Mouse (Mus musculus) adrenal gland, adult 18-20 months (tissue): ENCODE data around the gene Cd96. TPM values are rescaled to one million over a fixed set of nuclear protein-coding genes. Genes with fewer than 3 reads are reported as not detected.
A peak's percentile ranks its signal among the peaks of the same experiment; 100 is the strongest.

ENCODE experiments used
- DNase-seq, 2 experiments: peaks; one replicate each; pipeline ENCODE4 v3.0.0; 2021 to 2022; ENCODE audit warnings: low spot score in 2 of 2
- total RNA-seq, 2 experiments: library from RNA; stranded (reverse); gene quantifications; 1 replicate in 1 of 2; 2 replicates in 1 of 2; pipeline ENCODE4 v1.2.3; 2021

Cd96 gene
- total RNA-seq, 2 experiments from 2014 or later = 0.16 TPM; not detected in 1

DNA sequence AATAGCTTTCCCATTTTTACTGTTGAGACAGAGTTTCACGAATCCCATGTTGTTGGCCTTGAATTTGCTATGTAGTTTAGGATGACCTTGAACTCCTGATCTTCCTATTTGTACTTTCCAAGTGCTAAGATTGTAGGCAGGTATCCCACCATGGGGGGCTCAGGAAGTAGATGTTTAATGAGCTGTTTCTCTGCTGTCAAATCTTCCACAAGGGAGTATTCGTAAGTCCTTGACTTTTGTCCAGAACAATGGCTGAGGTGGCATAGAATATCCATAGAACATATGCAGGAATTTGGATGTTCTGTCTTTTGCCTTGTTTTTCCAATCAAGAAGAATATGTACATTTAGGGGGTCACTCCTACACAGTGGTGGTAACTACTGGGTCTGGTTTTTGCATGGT lies 73.1 kb downstream of the Cd96 start:
- no peak for DNase-seq

- DNase-seq = no peak
These were observed 83.8 kb downstream of the Cd96 start for GRCm38 (mm10) chr16:46036261-46036660.

DNA sequence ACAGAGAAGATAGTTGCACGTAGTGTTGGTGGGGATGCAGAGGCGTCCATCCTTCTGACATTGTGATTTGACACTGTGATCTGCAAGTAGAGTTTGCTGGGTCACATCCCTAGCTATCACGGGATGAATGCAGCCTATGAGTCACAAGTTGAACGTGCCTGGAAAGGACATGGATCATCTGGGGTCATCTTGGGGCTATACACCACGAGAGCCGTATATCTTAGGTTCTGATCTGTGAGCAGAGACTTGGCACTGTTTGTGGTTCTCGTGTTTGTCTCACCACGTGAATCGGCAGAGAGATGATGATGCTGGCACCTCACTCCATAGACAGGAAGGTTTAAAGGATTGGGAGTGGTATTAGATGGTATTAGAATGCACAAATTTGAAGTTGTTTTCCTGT lies 86.2 kb downstream of the Cd96 start:
- no peak for DNase-seq

DNA sequence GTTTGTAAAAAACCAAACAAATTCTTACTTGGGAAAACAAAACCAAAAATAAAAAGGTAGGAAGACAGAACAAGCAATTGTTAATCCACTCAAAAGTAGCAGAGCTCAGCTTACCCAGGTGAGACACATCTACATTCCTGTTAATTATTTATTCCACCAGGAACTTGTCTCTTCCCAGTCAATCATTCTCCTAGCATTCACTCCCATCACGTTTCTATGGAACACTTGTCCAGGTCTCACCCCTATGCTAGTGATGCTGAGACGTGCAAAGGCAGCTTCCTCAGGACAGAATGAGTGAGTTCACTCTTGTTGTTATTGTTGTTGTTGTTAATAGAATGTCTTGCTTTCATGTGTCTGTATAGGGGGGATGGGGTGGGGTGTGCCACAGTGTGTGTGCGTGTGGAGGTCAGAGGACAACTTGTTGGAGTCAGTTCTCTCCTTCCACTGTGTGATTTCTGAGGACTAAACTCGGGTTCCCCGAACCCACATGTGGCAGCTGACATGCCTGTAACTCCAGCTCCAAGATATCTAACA lies 97.0 kb downstream of the Cd96 start:
- no peak for DNase-seq

DNA sequence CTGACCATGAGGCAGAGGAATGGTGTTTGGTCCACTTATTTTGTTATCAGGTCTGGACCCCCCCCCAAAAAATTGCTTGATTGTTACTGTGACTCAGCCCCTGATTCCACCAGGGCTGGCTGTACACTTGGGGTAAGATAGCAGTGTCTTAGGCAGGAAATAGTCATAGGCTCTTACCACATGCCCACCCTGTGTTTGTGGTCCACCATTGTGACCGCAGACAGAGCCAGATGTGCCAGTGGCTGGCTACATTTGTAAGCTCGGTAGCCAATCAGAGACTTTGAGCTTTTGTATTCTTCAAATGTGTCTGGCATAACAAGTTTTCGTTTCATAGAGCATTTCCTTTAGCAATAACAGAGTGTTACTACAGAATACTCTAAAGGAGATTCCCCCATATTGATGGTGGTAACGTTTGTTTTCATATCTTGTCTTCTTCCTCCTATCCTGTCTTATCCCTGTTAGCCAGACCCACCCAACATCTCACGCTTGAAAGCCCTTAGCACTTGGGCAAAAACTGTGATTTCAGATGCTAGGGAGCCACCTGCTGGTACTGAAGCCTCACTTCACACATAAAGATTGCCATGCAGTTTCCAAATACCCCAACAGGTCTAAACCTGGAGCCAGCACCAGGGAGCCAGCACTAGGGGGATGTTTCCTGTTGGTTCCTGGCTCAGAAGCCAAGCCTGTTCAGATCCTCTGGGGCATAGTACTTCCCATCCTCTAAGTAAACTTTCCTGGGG lies 97.7 kb downstream of the Cd96 start:
- peak; percentile 36 to 44 for DNase-seq

DNA sequence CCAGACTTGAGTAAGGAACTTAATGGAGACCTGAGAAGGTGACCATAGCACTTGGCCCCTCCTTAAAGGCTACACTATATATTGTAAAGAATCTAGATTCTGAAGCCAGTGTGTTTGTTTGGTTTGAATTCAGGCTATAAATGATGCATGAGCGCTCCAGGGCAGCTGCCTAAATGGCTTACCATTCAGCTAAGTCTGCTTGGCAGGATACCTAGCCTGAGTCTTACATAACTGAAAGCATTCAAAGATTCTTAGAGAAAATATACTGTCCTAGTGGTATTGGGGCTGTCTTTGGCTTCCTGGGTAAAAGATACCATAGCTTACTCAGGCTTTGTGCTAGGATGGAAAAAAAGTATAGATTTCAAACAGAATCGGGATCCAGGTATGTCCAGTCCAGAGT lies 98.7 kb downstream of the Cd96 start:
- no peak for DNase-seq

DNA sequence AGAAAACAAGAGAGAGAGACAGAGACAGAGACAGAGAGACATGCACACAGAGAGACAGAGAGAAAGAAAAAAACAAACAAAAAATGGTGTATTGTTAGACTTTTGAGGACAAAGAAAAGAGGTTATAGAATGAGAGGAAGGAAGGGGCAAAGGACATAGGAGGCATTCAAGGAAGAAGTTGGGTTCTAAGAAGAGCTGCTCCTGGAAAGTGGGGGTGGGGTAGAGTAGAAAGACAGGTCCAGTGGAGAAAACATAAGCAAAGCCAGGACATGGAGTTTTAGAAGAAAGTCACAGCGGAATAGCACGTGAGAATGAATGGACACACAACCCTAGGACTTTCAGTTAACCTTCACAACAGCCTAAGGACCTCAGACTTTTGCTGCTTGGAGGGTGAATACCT lies 99.7 kb downstream of the Cd96 start:
- no peak for DNase-seq

DNA sequence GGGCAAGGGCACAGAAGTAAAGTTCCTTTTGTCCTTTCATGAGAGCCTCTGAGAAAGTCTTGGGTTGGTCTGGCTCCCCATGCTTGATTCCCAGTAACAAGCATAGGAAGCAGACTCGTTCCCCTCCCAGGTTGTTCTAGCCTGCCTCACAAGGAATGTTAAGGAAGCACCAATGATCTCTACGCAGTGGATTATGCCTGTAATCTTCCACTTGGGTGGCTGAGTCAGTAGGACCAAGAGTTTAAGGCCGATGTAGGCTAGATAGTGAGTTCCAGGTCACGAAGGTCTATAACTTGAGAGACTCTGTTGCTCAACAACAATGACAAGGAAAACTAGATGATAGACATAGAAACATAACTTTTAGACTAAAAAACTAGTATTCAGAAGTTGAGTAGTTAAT lies 100.3 kb downstream of the Cd96 start:
- DNase-seq = peak in 1 of 2 experiments; percentile 4

DNA sequence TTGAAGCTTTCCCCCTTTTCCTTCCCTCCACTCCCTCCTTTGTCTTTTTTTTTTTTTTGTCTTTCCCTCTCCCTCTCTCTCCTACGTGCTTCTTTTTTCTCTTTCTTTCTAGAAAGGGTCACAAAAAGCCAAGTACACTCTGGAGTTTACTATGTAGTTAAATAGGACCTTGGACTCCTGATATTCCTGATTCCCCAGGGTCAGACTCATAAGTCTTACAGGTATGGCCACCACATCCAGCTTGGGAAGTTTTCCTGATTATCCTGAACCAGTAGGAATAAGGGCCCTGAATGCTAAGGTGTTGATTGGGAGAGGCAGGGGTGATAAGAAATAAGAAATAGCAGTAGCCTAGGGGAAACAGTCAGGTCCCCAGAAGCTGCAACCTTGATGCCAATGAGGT lies 100.7 kb downstream of the Cd96 start:
- DNase-seq = no peak

- DNase-seq = no peak
These were observed 108.4 kb downstream of the Cd96 start for GRCm38 (mm10) chr16:46011696-46012095.

DNA sequence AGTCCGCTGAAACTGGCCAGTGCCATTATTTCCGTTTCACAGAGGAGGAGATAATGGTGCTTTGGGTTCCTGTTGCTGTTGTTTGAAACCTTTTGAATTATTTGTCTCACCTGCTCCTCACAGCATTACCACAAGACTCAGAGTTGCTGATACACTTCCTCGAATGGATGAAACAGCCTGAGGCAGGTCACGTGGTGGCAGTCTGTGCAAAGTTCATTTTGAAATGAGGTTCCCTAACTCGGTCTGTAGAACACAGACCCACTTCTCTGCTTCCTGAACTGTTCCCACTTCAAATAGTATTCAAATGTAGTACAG lies 109.2 kb downstream of the Cd96 start:
- DNase-seq = no peak

DNA sequence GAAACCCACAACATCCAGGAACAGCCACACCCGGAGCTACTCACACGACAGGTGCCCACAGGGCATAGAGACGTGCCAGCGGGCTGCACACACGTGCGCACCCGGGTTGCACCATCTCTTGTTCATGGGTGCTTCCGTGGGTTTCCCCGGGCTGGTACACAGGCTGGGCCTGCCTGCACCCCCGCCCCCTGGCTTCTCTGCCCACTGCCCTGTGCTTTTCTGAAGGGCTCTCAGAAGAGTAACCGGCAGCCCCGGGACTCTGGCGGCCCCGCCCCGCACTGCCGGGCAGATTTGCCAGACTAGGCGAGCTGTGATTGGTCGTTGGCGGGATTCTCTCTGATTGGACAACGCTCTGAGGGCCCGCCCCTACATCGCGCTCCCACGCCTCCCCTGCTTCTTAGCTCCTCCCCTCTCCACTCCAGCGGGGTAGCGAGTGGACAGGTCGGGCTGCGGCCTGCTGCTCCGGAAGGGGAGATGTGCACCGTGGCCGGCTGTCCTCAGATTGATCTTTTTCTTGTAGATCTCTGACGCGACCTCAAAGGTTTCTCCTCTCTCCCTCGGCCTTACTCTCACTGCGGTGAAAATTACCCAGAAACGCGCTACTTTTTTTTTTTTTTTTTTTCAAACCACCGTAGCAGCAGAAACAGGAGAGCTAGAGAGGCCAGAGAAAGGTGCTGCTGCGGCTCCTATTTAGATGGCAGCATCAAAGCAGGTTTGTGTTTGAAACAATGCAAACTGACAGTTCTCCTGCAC lies 109.7 kb downstream of the Cd96 start, which contains the start of gene Plcxd2:
Gene Plcxd2, minus strand, starts transcription at position 66 of the 753 bp plus-strand sequence.
- peak; percentile 88 to 89 for DNase-seq

DNA sequence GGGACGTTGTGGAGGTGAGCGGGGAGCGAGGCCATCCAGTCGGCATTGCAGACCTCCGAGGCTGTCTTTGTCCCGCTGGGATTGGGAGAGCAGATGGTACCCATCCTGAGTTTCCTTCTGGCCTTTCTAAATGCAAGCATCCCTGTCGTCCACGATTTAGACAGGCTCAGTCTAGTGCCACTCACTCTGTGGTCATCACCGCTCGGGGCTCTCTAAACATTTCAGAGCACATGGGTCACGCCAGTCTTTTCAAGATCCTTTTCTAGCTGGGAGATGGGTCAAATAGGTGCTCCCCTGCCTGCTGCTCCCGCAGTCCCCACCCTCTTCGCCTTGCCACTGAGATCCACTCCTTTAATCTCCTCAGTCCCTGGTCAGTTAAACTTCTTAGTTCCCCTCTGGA lies 110.3 kb downstream of the Cd96 start:
- DNase-seq = no peak

- DNase-seq = no peak
These were observed 111.3 kb downstream of the Cd96 start for GRCm38 (mm10) chr16:46008766-46009165.

DNA sequence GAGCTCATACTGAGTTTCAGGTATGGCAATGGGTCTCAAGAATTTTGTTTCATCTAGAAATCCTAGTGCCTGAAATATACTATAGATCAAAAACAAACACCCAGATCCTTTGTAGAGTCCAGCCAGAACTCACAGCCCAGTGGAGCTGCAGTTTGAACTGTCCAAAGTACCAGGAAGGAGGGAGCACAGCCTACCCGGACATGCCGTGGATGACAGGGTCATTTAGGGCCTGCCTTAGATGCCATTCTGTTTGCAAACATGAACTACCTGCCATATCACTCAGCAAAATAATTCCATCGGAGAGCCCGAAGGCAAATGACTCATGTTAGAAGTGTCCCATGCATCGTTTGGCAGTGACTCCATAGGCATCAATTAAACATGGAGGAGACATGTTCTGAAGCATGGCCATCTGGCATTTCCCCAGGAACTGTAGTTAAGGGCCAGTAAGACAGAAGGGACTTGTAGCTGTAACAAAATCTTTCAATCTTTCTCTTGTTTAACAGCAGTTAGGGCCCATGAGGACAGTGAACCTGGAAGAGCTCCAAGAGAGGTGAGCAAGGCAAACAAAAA lies 111.9 kb downstream of the Cd96 start:
- no peak for DNase-seq

GRCm38 (mm10) chr16:46006261-46006660 lies 113.8 kb downstream of the Cd96 start:
- DNase-seq = no peak

- DNase-seq = no peak
These were observed 118.4 kb downstream of the Cd96 start for GRCm38 (mm10) chr16:46001550-46002166.

- DNase-seq = no peak
These were observed 119.1 kb downstream of the Cd96 start for GRCm38 (mm10) chr16:46000976-46001375.

GRCm38 (mm10) chr16:45999374-46000191 lies 120.5 kb downstream of the Cd96 start:
- DNase-seq = no peak

DNA sequence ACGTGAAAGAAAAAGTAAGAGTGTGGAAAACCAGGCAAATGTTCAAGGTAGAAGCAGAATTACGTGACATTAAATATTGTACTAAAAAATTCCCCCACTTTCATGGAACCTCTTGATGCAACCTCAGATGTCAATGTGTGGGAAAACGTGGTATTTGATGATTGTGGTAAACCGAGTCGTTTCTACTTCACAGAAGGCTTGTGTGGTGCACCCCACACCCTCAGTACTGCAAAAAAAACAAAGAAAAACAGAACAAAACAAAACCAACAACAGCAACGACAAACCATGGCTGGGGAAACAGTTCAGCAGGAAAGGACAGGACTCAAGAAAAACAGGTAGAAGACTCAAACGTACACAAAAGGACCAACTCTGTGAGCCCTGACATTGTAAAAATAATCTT lies 121.8 kb downstream of the Cd96 start:
- DNase-seq = no peak
